Mouse (Mus musculus) kidney, adult 2 months (tissue): ENCODE measurements around the gene Fam208a. TPM values are rescaled to one million over a fixed set of nuclear protein-coding genes. Genes with fewer than 3 reads are reported as not detected.
A peak's percentile ranks its signal among the peaks of the same experiment; 100 is the strongest.

Source experiments
- DNase-seq: peaks from one replicate; pipeline ENCODE4 v3.0.0; 2021
- H3K27ac ChIP-seq: fragments of 200-500 bp; 2 replicates; pipeline ENCODE4 v1.5.1; 2012; ENCODE audit warnings: low read depth, low read length, control low read depth, inconsistent platforms; ENCODE audit not compliant: insufficient read depth
- H3K27me3 ChIP-seq: fragments of 200-500 bp; replicated peaks from 2 replicates; pipeline ENCODE4 v1.6.1; 2012; ENCODE audit warnings: mild to moderate bottlenecking, moderate library complexity, low read length, inconsistent platforms; ENCODE audit not compliant: control insufficient read depth, insufficient read depth
- H3K36me3 ChIP-seq: fragments of 200-500 bp; 2 replicates; pipeline ENCODE4 v1.6.1; 2012; ENCODE audit warnings: mild to moderate bottlenecking, moderate library complexity, low read length, inconsistent platforms; ENCODE audit not compliant: control insufficient read depth, insufficient read depth
- H3K4me1 ChIP-seq: fragments of 200-500 bp; 2 replicates; pipeline ENCODE4 v1.6.1; 2011; ENCODE audit warnings: low read length; ENCODE audit not compliant: control insufficient read depth, insufficient read depth
- H3K4me3 ChIP-seq: fragments of 200-500 bp; 2 replicates; pipeline ENCODE4 v1.5.1; 2011; ENCODE audit warnings: mild to moderate bottlenecking, low read depth, low read length, control low read depth; ENCODE audit not compliant: insufficient read depth
- CTCF ChIP-seq: fragments of 200-500 bp; conservative IDR thresholded peaks from 2 replicates; pipeline ENCODE4 v1.5.1; 2011; ENCODE audit warnings: low read depth, mild to moderate bottlenecking, control low read depth, low read length, moderate library complexity, mixed read lengths; ENCODE audit not compliant: insufficient read depth, insufficient read length
- POLR2A ChIP-seq: fragments of 200-500 bp; IDR thresholded peaks from one replicate; pipeline ENCODE4 v1.6.1; 2011; ENCODE audit warnings: low read depth, low read length, control low read depth
- WGBS: fragments of 180-500 bp; shearing (Covaris S2); methylation state at CpG from one replicate; pipeline ENCODE4 v1.1.7; 2018; 5-methylcytosine and 5-hydroxymethylcytosine counted together
- polyA plus RNA-seq: library from polyadenylated mRNA; depleted of rRNA; stranded (reverse); fragments of >200 nt; gene quantifications from 2 replicates; pipeline ENCODE4 v1.2.3, GENCODE M21; 2012; rRNA removed

Gene Fam208a
- 5.3 and 6.8 TPM in 2 replicates for polyA plus RNA-seq

DNA sequence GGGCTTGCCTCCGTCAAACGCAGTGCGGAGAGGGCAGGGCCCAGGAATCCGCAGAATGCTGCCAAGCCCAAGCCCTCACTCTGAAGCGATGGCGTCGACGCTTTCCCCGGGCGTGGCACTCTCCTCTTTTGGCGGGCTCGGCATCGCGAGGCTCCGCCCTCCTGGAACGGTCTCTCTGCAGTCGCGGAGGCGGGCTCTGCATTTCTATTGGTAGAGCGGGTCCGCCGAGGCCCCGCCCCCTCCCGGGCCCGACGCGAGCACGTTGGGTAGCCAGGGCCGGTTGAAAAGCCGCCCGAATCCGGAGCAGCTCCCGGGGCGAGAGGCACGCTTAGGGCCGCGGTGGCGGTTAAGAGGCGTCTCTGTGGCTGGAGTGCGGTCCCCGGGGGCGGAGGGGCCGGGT, at the start of gene Fam208a:
Fam208a (plus strand) TSS at position 262 of the 400 bp plus-strand sequence.
- DNase-seq = peak; percentile 98
- Histone ChIP-seq H3K27ac (peak within 1 kb of the TSS; percentile 93), H3K27me3 (no peaks in the 10 kb centered on the region), H3K36me3 (no peaks in the 10 kb centered on the region), H3K4me3 (peak within 1 kb of the TSS; percentile 89), H3K4me1 (peaks cover 7% of the 10 kb centered on the region)
- TF ChIP-seq CTCF (no peak), POLR2A (peak; percentile 78)
- WGBS = 2% methylated on average over 43 of the region's 43 CpGs

DNA sequence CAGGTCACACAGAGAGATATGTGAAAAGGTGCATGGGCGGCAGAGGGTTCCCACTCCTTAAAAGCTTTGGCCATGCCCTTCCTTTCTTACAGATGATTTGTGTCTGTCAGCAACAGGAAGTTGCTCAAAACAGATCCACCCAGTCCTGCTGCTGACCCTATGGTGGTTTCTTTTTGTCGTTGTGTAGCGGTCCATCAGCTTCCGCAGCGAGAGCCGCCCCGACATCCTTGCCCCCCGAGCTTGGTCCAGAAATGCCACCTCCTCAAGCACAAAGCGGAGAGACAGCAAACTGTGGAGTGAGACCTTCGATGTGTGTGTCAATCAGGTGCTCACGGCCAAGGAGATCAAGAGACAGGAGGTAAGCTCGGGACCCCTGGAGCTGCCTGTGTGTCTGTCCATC, 49.2 kb upstream of the Fam208a start:
- Histone ChIP-seq H3K27me3 (no peaks in the 10 kb centered on the region), H3K36me3 (peaks cover 2% of the 10 kb centered on the region; the same call in 1 of the 2 replicates), H3K4me3 (peak overlapping the region; percentile 49), H3K27ac (peak overlapping the region; percentile 78), H3K4me1 (no peaks in the 10 kb centered on the region)
- peak; percentile 73 for DNase-seq
- TF ChIP-seq CTCF = no peak
- TF ChIP-seq POLR2A = no peak
- WGBS = 67% methylated on average over 12 of the region's 12 CpGs

DNA sequence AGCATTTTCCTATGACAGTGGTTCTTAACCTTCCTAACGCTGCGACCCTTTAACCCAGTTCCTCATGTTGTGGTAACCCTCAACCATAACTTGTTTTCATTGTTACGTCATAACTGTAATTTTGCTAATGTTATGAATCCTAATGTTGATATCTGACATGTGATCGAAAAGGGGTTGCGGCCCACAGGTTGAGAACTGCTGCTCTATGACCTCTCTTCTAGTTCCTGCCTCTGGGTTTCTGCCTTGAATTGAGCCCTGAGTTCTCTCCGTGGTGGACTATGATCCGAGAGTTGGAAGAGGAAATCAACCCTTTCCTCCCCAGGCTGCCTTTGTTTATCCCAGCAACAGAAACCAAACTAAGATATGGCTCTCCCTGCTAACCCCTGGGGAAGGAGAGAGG, 47.2 kb upstream of the Fam208a start:
- Histone ChIP-seq H3K36me3 (peaks cover 7% of the 10 kb centered on the region; the same call in 1 of the 2 replicates), H3K4me1 (no peaks in the 10 kb centered on the region), H3K27ac (no peak overlapping the region), H3K27me3 (no peaks in the 10 kb centered on the region), H3K4me3 (no peak overlapping the region)
- WGBS = 66% methylated on average over 7 of the region's 7 CpGs
- TF ChIP-seq CTCF (no peak), POLR2A (no peak)
- no peak for DNase-seq

GRCm38 (mm10) chr14:27383321-27383830, 45.3 kb upstream of the Fam208a start:
- Histone ChIP-seq H3K4me3 (no peak overlapping the region), H3K36me3 (peaks cover 7% of the 10 kb centered on the region; the same call in 1 of the 2 replicates), H3K27me3 (no peaks in the 10 kb centered on the region), H3K27ac (no peak overlapping the region), H3K4me1 (no peaks in the 10 kb centered on the region)
- WGBS = 83% methylated on average over 5 of the region's 5 CpGs
- no peak for DNase-seq
- TF ChIP-seq CTCF = no peak

- TF ChIP-seq CTCF = no peak
- no peak for TF ChIP-seq POLR2A
- no peak overlapping the region for H3K27ac ChIP-seq
Observed at GRCm38 (mm10) chr14:27384143-27384542, 44.5 kb upstream of the Fam208a start.

DNA sequence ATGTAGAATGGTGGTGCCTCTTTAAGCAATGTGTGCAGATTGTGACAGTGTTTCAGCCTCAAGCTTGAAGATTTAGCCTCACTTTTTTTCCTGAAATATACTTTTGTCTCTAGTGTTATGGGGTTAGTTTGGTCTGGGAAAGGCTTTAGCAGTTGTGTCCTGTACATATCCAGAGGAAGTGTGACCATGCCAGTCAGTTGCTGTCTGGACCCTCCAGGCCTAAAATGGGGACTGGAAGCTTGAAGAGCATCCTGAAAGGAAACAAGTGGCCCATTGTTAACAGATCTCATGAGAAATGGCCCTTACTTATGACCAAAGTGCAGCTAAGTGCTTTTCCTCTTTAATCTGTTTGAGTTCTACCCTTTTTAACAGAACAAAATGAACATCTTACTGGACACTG, 40.0 kb upstream of the Fam208a start:
- H3K4me3 ChIP-seq = no peak overlapping the region
- no peaks in the 10 kb centered on the region for H3K27me3 ChIP-seq
- H3K27ac ChIP-seq = no peak overlapping the region
- H3K36me3 ChIP-seq = peaks cover 7% of the 10 kb centered on the region; the same call in 1 of the 2 replicates
- no peaks in the 10 kb centered on the region for H3K4me1 ChIP-seq
- peak; percentile 52 for DNase-seq
- TF ChIP-seq POLR2A (no peak), CTCF (no peak)

More at GRCm38 (mm10) chr14:27384143-27384542, 44.5 kb upstream of the Fam208a start:
- no peak for DNase-seq
- Histone ChIP-seq H3K27me3 (no peaks in the 10 kb centered on the region), H3K4me1 (no peaks in the 10 kb centered on the region), H3K4me3 (no peak overlapping the region), H3K36me3 (peaks cover 7% of the 10 kb centered on the region; the same call in 1 of the 2 replicates)
- 95% methylated on average over 4 of the region's 4 CpGs for whole genome bisulfite sequencing

DNA sequence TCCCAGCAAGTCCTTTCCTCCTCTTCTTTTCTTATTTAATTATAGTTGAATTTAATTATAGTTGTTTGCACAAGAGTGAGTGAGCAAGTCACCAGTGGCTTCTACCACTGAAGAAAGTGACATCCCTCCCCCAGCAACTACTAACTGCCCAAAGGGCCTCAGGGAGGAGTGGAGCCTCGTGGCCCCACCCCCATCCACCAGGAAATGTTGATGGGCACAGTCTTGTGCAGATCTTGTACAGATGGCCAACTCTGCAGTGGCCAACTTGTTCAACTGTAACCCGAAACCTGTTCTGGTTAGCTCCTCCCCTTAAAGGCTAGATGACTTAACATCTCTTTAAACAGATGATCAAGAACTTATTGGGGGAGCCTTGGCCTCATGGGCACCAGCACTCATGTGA, 38.9 kb upstream of the Fam208a start:
- TF ChIP-seq CTCF (no peak), POLR2A (no peak)
- no peak for DNase-seq
- H3K27ac ChIP-seq = no peak overlapping the region
- no peak overlapping the region for H3K4me3 ChIP-seq
- H3K4me1 ChIP-seq = no peaks in the 10 kb centered on the region
- 61% methylated on average over 2 of the region's 2 CpGs for WGBS
- no peaks in the 10 kb centered on the region for H3K27me3 ChIP-seq
- H3K36me3 ChIP-seq = peaks cover 4% of the 10 kb centered on the region; the same call in 1 of the 2 replicates
